Mouse (Mus musculus): ENCODE measurements around the gene Coro1a. TPM values are rescaled to one million over a fixed set of nuclear protein-coding genes. Genes with fewer than 3 reads are reported as not detected.

Coro1a gene
- polyA plus RNA-seq, 1 experiment = 1.9 TPM

GRCm38 (mm10) chr7:126708175-126708952 lies 777 bp upstream of the Coro1a start:
- Histone ChIP-seq H3K27me3 (ENCODE audit: control insufficient read depth, insufficient read depth, insufficient read length) (peaks cover 41% of the 10 kb centered on the region), H3K36me3 (ENCODE audit: control insufficient read depth, insufficient read depth) (no peaks in the 10 kb centered on the region), H3ac (ENCODE audit: control insufficient read depth, insufficient read length, low read depth) (no peak overlapping the region), H3K79me2 (ENCODE audit: control insufficient read depth, insufficient read depth) (no peaks in the 10 kb centered on the region), H3K79me3 (ENCODE audit: low read depth) (no peaks in the 10 kb centered on the region), H3K4me3 (ENCODE audit: insufficient read depth, poor library complexity, severe bottlenecking) (no peak overlapping the region)
- TF ChIP-seq MYOD1 (IDR thresholded peaks at IDR 0.05; ENCODE audit: control insufficient read depth, insufficient read length, low read depth) = no peak
- TF ChIP-seq CTCF (IDR thresholded peaks at IDR 0.05; ENCODE audit: control insufficient read depth, insufficient read depth, insufficient read length) = no peak
- no peak for TF ChIP-seq MYOG (IDR thresholded peaks at IDR 0.05; ENCODE audit: control insufficient read depth, extremely low read depth, insufficient read length)
- no peak for TF ChIP-seq CEBPB (IDR thresholded peaks at IDR 0.05; ENCODE audit: low read depth)
- no peak for TF ChIP-seq FOSL1 (IDR thresholded peaks at IDR 0.05; ENCODE audit: insufficient read depth, low read length, poor library complexity, severe bottlenecking)
- TF ChIP-seq MAX (IDR thresholded peaks at IDR 0.05) = no peak
- TF ChIP-seq USF1 (IDR thresholded peaks at IDR 0.05; ENCODE audit: low read depth) = no peak

DNA sequence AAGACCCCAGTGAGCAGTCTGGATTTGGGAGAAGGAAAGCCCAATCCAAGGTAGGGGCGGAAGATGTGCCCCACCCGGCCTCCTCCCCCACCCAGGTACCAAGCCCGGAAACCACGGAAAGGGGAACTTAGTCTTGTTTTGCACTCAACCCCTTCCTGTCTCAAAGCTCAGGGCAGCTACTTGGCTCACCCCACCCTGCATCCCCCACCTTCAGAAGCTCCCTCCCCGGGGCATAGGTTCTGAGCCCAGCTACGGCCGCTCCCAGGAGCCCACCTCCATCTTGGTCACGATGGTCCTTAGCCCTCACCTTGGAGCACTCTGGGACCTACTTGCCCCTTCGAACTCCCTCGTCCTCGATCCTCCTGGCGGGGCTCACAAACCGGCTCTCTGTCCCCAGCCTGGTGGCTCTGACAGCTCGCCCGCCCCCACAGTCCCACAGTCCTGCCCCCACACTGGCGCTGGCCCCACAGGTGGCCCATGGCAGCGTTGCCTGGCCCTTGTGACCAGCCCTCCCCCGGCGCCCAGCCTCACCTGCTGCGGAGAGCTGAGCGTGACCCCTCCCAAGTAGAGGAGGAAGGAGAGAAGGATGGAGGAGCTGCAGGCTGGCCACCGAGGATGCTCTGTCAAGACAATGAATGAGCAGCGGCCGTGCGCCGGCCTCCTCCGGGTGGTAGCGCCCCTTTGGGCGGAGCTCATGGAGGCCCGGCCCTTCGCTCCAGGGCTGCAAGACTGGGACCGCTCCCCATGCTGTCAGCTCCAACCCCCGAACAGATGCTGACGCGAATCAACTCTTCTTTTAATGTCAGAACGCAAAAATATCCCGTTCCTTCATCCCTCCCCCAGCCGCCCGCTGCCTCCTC lies 3.2 kb downstream of the Coro1a start:
- H3K27me3 ChIP-seq (ENCODE audit: control insufficient read depth, insufficient read depth, insufficient read length) = peaks cover 34% of the 10 kb centered on the region
- peaks cover under 1% of the 10 kb centered on the region for H3K36me3 ChIP-seq (ENCODE audit: control insufficient read depth, insufficient read depth)
- no peaks in the 10 kb centered on the region for H3K79me3 ChIP-seq (ENCODE audit: low read depth)
- H3K79me2 ChIP-seq (ENCODE audit: control insufficient read depth, insufficient read depth) = no peaks in the 10 kb centered on the region
- peak overlapping the region; percentile 39 for H3ac ChIP-seq (ENCODE audit: control insufficient read depth, insufficient read length, low read depth)
- TF ChIP-seq MYOG (IDR thresholded peaks at IDR 0.05; ENCODE audit: control insufficient read depth, extremely low read depth, insufficient read length) = no peak
- TF ChIP-seq MAX (IDR thresholded peaks at IDR 0.05) = no peak
- TF ChIP-seq USF1 (IDR thresholded peaks at IDR 0.05; ENCODE audit: low read depth) = no peak
- no peak for TF ChIP-seq FOSL1 (IDR thresholded peaks at IDR 0.05; ENCODE audit: insufficient read depth, low read length, poor library complexity, severe bottlenecking)
- TF ChIP-seq CEBPB (IDR thresholded peaks at IDR 0.05; ENCODE audit: low read depth) = no peak
- no peak for TF ChIP-seq CTCF (IDR thresholded peaks at IDR 0.05; ENCODE audit: control insufficient read depth, insufficient read depth, insufficient read length)
- TF ChIP-seq MYOD1 (IDR thresholded peaks at IDR 0.05; ENCODE audit: control insufficient read depth, insufficient read length, low read depth) = no peak
- no peak overlapping the region for H3K4me3 ChIP-seq (ENCODE audit: insufficient read depth, poor library complexity, severe bottlenecking)

DNA sequence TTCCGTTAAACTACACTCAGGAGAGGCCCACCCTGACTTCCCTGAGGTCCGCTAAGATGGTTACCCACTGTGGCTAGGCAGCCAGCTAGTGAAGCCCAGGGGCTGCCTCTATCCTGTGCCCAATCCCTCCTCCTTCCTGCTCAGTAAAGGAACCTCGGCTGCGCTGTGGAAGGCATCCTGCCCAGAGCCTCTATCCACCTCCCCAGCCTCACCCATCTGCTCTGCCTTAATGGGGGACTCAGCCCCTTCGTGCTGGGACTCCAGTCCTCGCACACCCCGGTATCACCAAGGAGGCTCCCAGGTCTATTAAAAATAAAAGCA lies 3.9 kb downstream of the Coro1a start:
- no peak for TF ChIP-seq MAX (IDR thresholded peaks at IDR 0.05)
- no peak for TF ChIP-seq USF1 (IDR thresholded peaks at IDR 0.05; ENCODE audit: low read depth)
- TF ChIP-seq CTCF (IDR thresholded peaks at IDR 0.05; ENCODE audit: control insufficient read depth, insufficient read depth, insufficient read length) = no peak
- TF ChIP-seq CEBPB (IDR thresholded peaks at IDR 0.05; ENCODE audit: low read depth) = no peak
- no peak for TF ChIP-seq MYOD1 (IDR thresholded peaks at IDR 0.05; ENCODE audit: control insufficient read depth, insufficient read length, low read depth)
- no peak for TF ChIP-seq MYOG (IDR thresholded peaks at IDR 0.05; ENCODE audit: control insufficient read depth, extremely low read depth, insufficient read length)
- no peak for TF ChIP-seq FOSL1 (IDR thresholded peaks at IDR 0.05; ENCODE audit: insufficient read depth, low read length, poor library complexity, severe bottlenecking)
- Histone ChIP-seq H3K36me3 (ENCODE audit: control insufficient read depth, insufficient read depth) (peaks cover 4% of the 10 kb centered on the region), H3K79me3 (ENCODE audit: low read depth) (no peaks in the 10 kb centered on the region), H3K79me2 (ENCODE audit: control insufficient read depth, insufficient read depth) (no peaks in the 10 kb centered on the region), H3K27me3 (ENCODE audit: control insufficient read depth, insufficient read depth, insufficient read length) (peaks cover 34% of the 10 kb centered on the region), H3ac (ENCODE audit: control insufficient read depth, insufficient read length, low read depth) (no peak overlapping the region), H3K4me3 (ENCODE audit: insufficient read depth, poor library complexity, severe bottlenecking) (no peak overlapping the region)

- TF ChIP-seq MAX (IDR thresholded peaks at IDR 0.05) (no peak), MYOD1 (IDR thresholded peaks at IDR 0.05; ENCODE audit: control insufficient read depth, insufficient read length, low read depth) (no peak), MYOG (IDR thresholded peaks at IDR 0.05; ENCODE audit: control insufficient read depth, extremely low read depth, insufficient read length) (no peak), FOSL1 (IDR thresholded peaks at IDR 0.05; ENCODE audit: insufficient read depth, low read length, poor library complexity, severe bottlenecking) (no peak), CEBPB (IDR thresholded peaks at IDR 0.05; ENCODE audit: low read depth) (no peak), CTCF (IDR thresholded peaks at IDR 0.05; ENCODE audit: control insufficient read depth, insufficient read depth, insufficient read length) (no peak), USF1 (IDR thresholded peaks at IDR 0.05; ENCODE audit: low read depth) (no peak)
- Histone ChIP-seq H3K79me3 (ENCODE audit: low read depth) (no peaks in the 10 kb centered on the region), H3K36me3 (ENCODE audit: control insufficient read depth, insufficient read depth) (peaks cover 4% of the 10 kb centered on the region), H3K27me3 (ENCODE audit: control insufficient read depth, insufficient read depth, insufficient read length) (peaks cover 31% of the 10 kb centered on the region), H3K4me3 (ENCODE audit: insufficient read depth, poor library complexity, severe bottlenecking) (no peak overlapping the region), H3K79me2 (ENCODE audit: control insufficient read depth, insufficient read depth) (peaks cover under 1% of the 10 kb centered on the region), H3ac (ENCODE audit: control insufficient read depth, insufficient read length, low read depth) (no peak overlapping the region)
Observed at GRCm38 (mm10) chr7:126702861-126703756, 4.5 kb downstream of the Coro1a start.

- no peak overlapping the region for H3ac ChIP-seq (ENCODE audit: control insufficient read depth, insufficient read length, low read depth)
- H3K27me3 ChIP-seq (ENCODE audit: control insufficient read depth, insufficient read depth, insufficient read length) = peaks cover 23% of the 10 kb centered on the region
- no peak for TF ChIP-seq CEBPB (IDR thresholded peaks at IDR 0.05; ENCODE audit: low read depth)
- no peak for TF ChIP-seq MYOG (IDR thresholded peaks at IDR 0.05; ENCODE audit: control insufficient read depth, extremely low read depth, insufficient read length)
- TF ChIP-seq CTCF (IDR thresholded peaks at IDR 0.05; ENCODE audit: control insufficient read depth, insufficient read depth, insufficient read length) = no peak
- no peak for TF ChIP-seq MYOD1 (IDR thresholded peaks at IDR 0.05; ENCODE audit: control insufficient read depth, insufficient read length, low read depth)
- no peak for TF ChIP-seq FOSL1 (IDR thresholded peaks at IDR 0.05; ENCODE audit: insufficient read depth, low read length, poor library complexity, severe bottlenecking)
- no peak for TF ChIP-seq MAX (IDR thresholded peaks at IDR 0.05)
- no peak for TF ChIP-seq USF1 (IDR thresholded peaks at IDR 0.05; ENCODE audit: low read depth)
- peaks cover 4% of the 10 kb centered on the region for H3K36me3 ChIP-seq (ENCODE audit: control insufficient read depth, insufficient read depth)
- H3K79me2 ChIP-seq (ENCODE audit: control insufficient read depth, insufficient read depth) = peaks cover 8% of the 10 kb centered on the region
- no peaks in the 10 kb centered on the region for H3K79me3 ChIP-seq (ENCODE audit: low read depth)
- no peak overlapping the region for H3K4me3 ChIP-seq (ENCODE audit: insufficient read depth, poor library complexity, severe bottlenecking)
Observed at GRCm38 (mm10) chr7:126702358-126702757, 5.2 kb downstream of the Coro1a start.

Measured in C2C12 (cell line).